Mouse (Mus musculus): ENCODE measurements around the gene Chchd3. TPM values are rescaled to one million over a fixed set of nuclear protein-coding genes. Genes with fewer than 3 reads are reported as not detected.

Chchd3 gene
- polyA plus RNA-seq, 1 experiment, result 123 TPM

DNA sequence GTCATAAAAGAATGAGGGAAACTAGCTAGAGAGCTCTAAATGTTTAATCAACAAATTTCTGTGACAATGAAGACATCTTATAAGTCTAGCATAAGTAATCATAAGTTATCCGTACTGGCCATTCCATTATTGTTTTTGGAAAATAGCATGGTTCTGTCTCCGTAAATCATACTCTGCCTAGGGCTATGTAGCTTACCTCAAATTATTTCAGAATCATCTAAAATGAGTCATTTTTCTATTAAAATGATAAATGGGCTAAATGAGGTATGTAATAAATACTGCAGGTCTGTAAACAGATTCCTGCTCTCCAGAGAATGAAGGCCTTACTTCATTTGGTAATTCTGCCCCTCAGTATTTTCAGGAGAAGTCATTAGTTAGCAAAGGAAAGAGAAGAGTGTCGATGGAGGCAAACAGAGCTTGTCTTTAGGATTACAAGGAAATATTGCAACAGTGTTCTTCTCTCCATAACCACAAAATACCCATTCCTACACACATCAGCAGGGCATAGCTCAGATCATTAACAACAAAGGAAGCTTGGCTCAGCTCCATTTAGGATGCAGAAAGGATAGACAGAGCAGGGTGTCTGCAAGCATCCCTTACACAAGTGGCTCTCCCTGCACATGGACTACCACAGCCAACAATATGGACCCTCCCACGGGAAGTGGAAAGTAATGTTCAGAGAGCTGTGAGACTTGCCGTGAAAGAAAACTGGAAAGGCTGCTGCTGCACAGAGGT lies 100.1 kb downstream of the Chchd3 start:
- H3K36me3 ChIP-seq (ENCODE audit: control insufficient read depth, insufficient read depth), result no peaks in the 10 kb centered on the region
- no peak overlapping the region for H3K4me3 ChIP-seq
- no peak overlapping the region for H3ac ChIP-seq (ENCODE audit: control insufficient read depth, insufficient read length)
- no peaks in the 10 kb centered on the region for H3K27me3 ChIP-seq (ENCODE audit: control insufficient read depth, insufficient read depth, insufficient read length)
- no peak for TF ChIP-seq MAX (IDR thresholded peaks at IDR 0.05; ENCODE audit: low read depth)
- no peak for TF ChIP-seq POLR2A (IDR thresholded peaks at IDR 0.05; ENCODE audit: insufficient read length, low read depth)
- TF ChIP-seq REST (IDR thresholded peaks at IDR 0.05; ENCODE audit: insufficient read depth, insufficient read length), result no peak
- no peak for TF ChIP-seq MYOG (IDR thresholded peaks at IDR 0.05; ENCODE audit: control insufficient read depth in 1 of 3, insufficient read depth in 1 of 3, insufficient read length in 2 of 3, low read depth in 2 of 3)
- TF ChIP-seq SRF (IDR thresholded peaks at IDR 0.05; ENCODE audit: control insufficient read depth, insufficient read length, low read depth), result no peak
- TF ChIP-seq E2F4 (IDR thresholded peaks at IDR 0.05; ENCODE audit: insufficient read depth), result no peak
- TF ChIP-seq POLR2AphosphoS2 (IDR thresholded peaks at IDR 0.05; ENCODE audit: insufficient read length, low read depth), result no peak
- no peak for TF ChIP-seq TCF3 (IDR thresholded peaks at IDR 0.05; ENCODE audit: insufficient read length, low read depth)
- no peak for TF ChIP-seq MYOD1 (IDR thresholded peaks at IDR 0.05; ENCODE audit: control insufficient read depth in 1 of 3, insufficient read length in 2 of 3, low read depth in 2 of 3)
- TF ChIP-seq CEBPB (IDR thresholded peaks at IDR 0.05; ENCODE audit: insufficient read depth, poor library complexity, severe bottlenecking), result no peak
- no peak for TF ChIP-seq TCF12 (IDR thresholded peaks at IDR 0.05; ENCODE audit: insufficient read depth, poor library complexity, severe bottlenecking)
- TF ChIP-seq USF1 (IDR thresholded peaks at IDR 0.05; ENCODE audit: low read depth), result no peak
- H3K4me2 ChIP-seq (ENCODE audit: low read depth), result no peak overlapping the region
- H3K79me2 ChIP-seq (ENCODE audit: control insufficient read depth, insufficient read depth), result peaks cover 17% of the 10 kb centered on the region

DNA sequence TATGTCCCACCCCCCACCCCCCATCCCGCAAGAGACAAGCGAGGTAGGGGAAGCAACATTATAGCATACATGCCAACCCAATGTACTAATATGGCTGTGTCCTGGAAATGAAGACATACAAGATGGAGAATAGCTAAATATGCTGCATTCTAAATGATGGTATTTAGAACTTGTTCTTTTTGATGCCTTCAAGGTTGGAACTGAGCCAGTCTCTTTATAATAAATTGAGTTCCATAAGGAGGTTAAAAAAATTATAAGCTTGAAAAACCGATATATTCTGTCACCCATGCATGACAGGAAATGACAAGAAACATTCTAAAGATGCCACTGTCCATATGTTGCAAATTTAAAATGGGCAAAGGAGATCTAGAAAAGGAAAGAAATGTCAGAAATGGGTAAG lies 104.6 kb downstream of the Chchd3 start:
- H3K4me2 ChIP-seq (ENCODE audit: low read depth), result no peak overlapping the region
- no peak overlapping the region for H3ac ChIP-seq (ENCODE audit: control insufficient read depth, insufficient read length)
- H3K79me2 ChIP-seq (ENCODE audit: control insufficient read depth, insufficient read depth), result peaks cover 16% of the 10 kb centered on the region
- no peak for TF ChIP-seq MYOD1 (IDR thresholded peaks at IDR 0.05; ENCODE audit: control insufficient read depth in 1 of 3, insufficient read length in 2 of 3, low read depth in 2 of 3)
- no peak for TF ChIP-seq MAX (IDR thresholded peaks at IDR 0.05; ENCODE audit: low read depth)
- TF ChIP-seq MYOG (IDR thresholded peaks at IDR 0.05; ENCODE audit: control insufficient read depth in 1 of 3, insufficient read depth in 1 of 3, insufficient read length in 2 of 3, low read depth in 2 of 3), result no peak
- TF ChIP-seq TCF12 (IDR thresholded peaks at IDR 0.05; ENCODE audit: insufficient read depth, poor library complexity, severe bottlenecking), result no peak
- no peak for TF ChIP-seq E2F4 (IDR thresholded peaks at IDR 0.05; ENCODE audit: insufficient read depth)
- TF ChIP-seq POLR2AphosphoS2 (IDR thresholded peaks at IDR 0.05; ENCODE audit: insufficient read length, low read depth), result no peak
- H3K4me3 ChIP-seq, result no peak overlapping the region
- H3K27me3 ChIP-seq (ENCODE audit: control insufficient read depth, insufficient read depth, insufficient read length), result no peaks in the 10 kb centered on the region
- H3K36me3 ChIP-seq (ENCODE audit: control insufficient read depth, insufficient read depth), result no peaks in the 10 kb centered on the region

GRCm38 (mm10) chr6:32950973-32951372 lies 109.1 kb downstream of the Chchd3 start:
- TF ChIP-seq POLR2A (IDR thresholded peaks at IDR 0.05; ENCODE audit: insufficient read length, low read depth) (no peak), REST (IDR thresholded peaks at IDR 0.05; ENCODE audit: insufficient read depth, insufficient read length) (no peak), USF1 (IDR thresholded peaks at IDR 0.05; ENCODE audit: low read depth) (no peak), CEBPB (IDR thresholded peaks at IDR 0.05; ENCODE audit: insufficient read depth, poor library complexity, severe bottlenecking) (no peak), TCF3 (IDR thresholded peaks at IDR 0.05; ENCODE audit: insufficient read length, low read depth) (no peak), MAX (IDR thresholded peaks at IDR 0.05; ENCODE audit: low read depth) (no peak), E2F4 (IDR thresholded peaks at IDR 0.05; ENCODE audit: insufficient read depth) (no peak), MYOG (IDR thresholded peaks at IDR 0.05; ENCODE audit: control insufficient read depth in 1 of 3, insufficient read depth in 1 of 3, insufficient read length in 2 of 3, low read depth in 2 of 3) (no peak), MYOD1 (IDR thresholded peaks at IDR 0.05; ENCODE audit: control insufficient read depth in 1 of 3, insufficient read length in 2 of 3, low read depth in 2 of 3) (no peak), SRF (IDR thresholded peaks at IDR 0.05; ENCODE audit: control insufficient read depth, insufficient read length, low read depth) (no peak), POLR2AphosphoS2 (IDR thresholded peaks at IDR 0.05; ENCODE audit: insufficient read length, low read depth) (no peak), TCF12 (IDR thresholded peaks at IDR 0.05; ENCODE audit: insufficient read depth, poor library complexity, severe bottlenecking) (no peak)
- H3K4me3 ChIP-seq, result no peak overlapping the region
- no peak overlapping the region for H3ac ChIP-seq (ENCODE audit: control insufficient read depth, insufficient read length)
- no peak overlapping the region for H3K4me2 ChIP-seq (ENCODE audit: low read depth)
- peaks cover 24% of the 10 kb centered on the region for H3K79me2 ChIP-seq (ENCODE audit: control insufficient read depth, insufficient read depth)
- H3K36me3 ChIP-seq (ENCODE audit: control insufficient read depth, insufficient read depth), result no peaks in the 10 kb centered on the region
- no peaks in the 10 kb centered on the region for H3K27me3 ChIP-seq (ENCODE audit: control insufficient read depth, insufficient read depth, insufficient read length)

DNA sequence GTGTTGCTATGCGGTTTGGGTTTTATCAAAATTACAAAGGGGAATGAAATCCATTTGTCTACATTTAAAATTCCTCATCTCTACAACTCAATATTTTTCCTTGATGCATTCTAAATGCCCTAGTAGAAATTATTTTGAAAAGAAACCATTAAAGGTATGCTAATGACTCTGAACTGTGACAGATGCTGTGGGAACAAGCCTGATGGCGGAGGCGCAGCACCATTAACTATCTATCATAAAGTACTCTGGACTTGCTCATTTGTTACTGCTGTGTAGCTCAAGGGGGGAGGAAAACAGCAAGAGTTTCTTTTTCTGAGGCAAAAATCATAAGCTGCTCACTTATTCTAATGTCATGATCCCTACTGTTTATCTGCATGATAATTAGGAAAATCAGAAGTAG lies 110.4 kb downstream of the Chchd3 start:
- H3K4me3 ChIP-seq, result no peak overlapping the region
- TF ChIP-seq POLR2A (IDR thresholded peaks at IDR 0.05; ENCODE audit: insufficient read length, low read depth), result no peak
- TF ChIP-seq MAX (IDR thresholded peaks at IDR 0.05; ENCODE audit: low read depth), result no peak
- no peak for TF ChIP-seq POLR2AphosphoS2 (IDR thresholded peaks at IDR 0.05; ENCODE audit: insufficient read length, low read depth)
- no peak for TF ChIP-seq REST (IDR thresholded peaks at IDR 0.05; ENCODE audit: insufficient read depth, insufficient read length)
- TF ChIP-seq TCF12 (IDR thresholded peaks at IDR 0.05; ENCODE audit: insufficient read depth, poor library complexity, severe bottlenecking), result no peak
- no peak for TF ChIP-seq SRF (IDR thresholded peaks at IDR 0.05; ENCODE audit: control insufficient read depth, insufficient read length, low read depth)
- no peaks in the 10 kb centered on the region for H3K27me3 ChIP-seq (ENCODE audit: control insufficient read depth, insufficient read depth, insufficient read length)
- no peaks in the 10 kb centered on the region for H3K36me3 ChIP-seq (ENCODE audit: control insufficient read depth, insufficient read depth)
- H3ac ChIP-seq (ENCODE audit: control insufficient read depth, insufficient read length), result no peak overlapping the region
- H3K79me2 ChIP-seq (ENCODE audit: control insufficient read depth, insufficient read depth), result peaks cover 16% of the 10 kb centered on the region
- no peak overlapping the region for H3K4me2 ChIP-seq (ENCODE audit: low read depth)

DNA sequence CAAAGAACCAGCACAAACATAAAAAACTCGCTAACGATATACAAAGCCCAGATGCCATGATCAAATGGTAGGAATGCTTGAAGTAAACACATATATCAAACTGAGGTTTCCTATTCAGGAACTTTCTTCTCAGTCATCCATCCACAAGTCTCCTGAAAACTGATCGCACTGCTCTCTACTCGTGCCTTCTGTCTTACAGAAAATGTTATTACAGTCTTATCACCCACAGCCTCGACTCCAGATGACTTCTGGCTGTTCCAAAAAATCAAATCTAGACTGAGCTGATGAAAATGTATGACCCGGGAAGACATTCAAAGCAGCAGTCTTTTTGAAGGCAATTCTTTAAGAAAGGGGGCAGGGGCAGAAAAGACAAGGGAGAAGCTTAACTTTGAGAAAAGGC lies 112.8 kb downstream of the Chchd3 start:
- TF ChIP-seq SRF (IDR thresholded peaks at IDR 0.05; ENCODE audit: control insufficient read depth, insufficient read length, low read depth), result no peak
- TF ChIP-seq USF1 (IDR thresholded peaks at IDR 0.05; ENCODE audit: low read depth), result no peak
- TF ChIP-seq TCF3 (IDR thresholded peaks at IDR 0.05; ENCODE audit: insufficient read length, low read depth), result no peak
- no peak for TF ChIP-seq CEBPB (IDR thresholded peaks at IDR 0.05; ENCODE audit: insufficient read depth, poor library complexity, severe bottlenecking)
- no peak for TF ChIP-seq MYOD1 (IDR thresholded peaks at IDR 0.05; ENCODE audit: control insufficient read depth in 1 of 3, insufficient read length in 2 of 3, low read depth in 2 of 3)
- TF ChIP-seq E2F4 (IDR thresholded peaks at IDR 0.05; ENCODE audit: insufficient read depth), result no peak
- H3ac ChIP-seq (ENCODE audit: control insufficient read depth, insufficient read length), result no peak overlapping the region
- peaks cover 17% of the 10 kb centered on the region for H3K79me2 ChIP-seq (ENCODE audit: control insufficient read depth, insufficient read depth)
- no peak overlapping the region for H3K4me2 ChIP-seq (ENCODE audit: low read depth)
- no peaks in the 10 kb centered on the region for H3K36me3 ChIP-seq (ENCODE audit: control insufficient read depth, insufficient read depth)
- H3K4me3 ChIP-seq, result no peak overlapping the region
- no peaks in the 10 kb centered on the region for H3K27me3 ChIP-seq (ENCODE audit: control insufficient read depth, insufficient read depth, insufficient read length)
